Mouse (Mus musculus) bone marrow macrophage, adult 2 months (primary cell): ENCODE measurements around the gene Rpl36a-ps1.

Source experiments
- CTCF ChIP-seq: IDR thresholded peaks from 2 replicates; pipeline ENCODE4 v1.5.1; 2012; ENCODE audit warnings: low read depth, mild to moderate bottlenecking, low read length, moderate library complexity
- POLR2A ChIP-seq: IDR thresholded peaks from 2 replicates; pipeline ENCODE4 v1.6.1; 2012; ENCODE audit warnings: mild to moderate bottlenecking, low read depth, low read length, borderline replicate concordance

GRCm38 (mm10) chr14:98951626-98952290, 42.4 kb downstream of the Rpl36a-ps1 start:
- TF ChIP-seq CTCF: no peak
- TF ChIP-seq POLR2A: no peak
